Mouse (Mus musculus) kidney, adult 9 months (tissue): ENCODE data around the gene Prss21.
A peak's percentile ranks its signal among the peaks of the same experiment; 100 is the strongest.

Source experiments
- DNase-seq: peaks from one replicate; pipeline ENCODE4 v3.0.0; 2022

Prss21 gene

DNA sequence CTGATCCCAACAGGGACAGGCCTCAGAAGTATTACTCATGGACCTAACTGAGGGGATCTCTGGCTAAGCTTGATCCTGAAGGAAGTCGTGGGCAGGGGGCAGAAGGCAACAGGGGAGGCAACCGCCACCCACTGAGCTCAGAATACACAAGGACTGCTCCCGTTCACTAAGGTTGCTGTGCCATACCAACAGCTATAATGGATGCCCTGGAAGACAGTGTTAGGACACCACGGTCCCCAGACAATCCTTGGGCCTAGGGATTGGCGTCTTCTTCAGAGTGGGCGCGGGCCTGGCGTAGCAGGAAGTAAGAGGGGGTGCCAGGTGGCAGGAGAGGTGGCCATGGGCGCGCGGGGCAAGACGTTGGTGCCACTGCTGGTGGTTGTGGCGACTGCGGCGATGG is at the start of gene Prss21:
TSS of gene Prss21 (plus strand) at position 301 of the 400 bp plus-strand sequence.
- DNase-seq: no peak

DNA sequence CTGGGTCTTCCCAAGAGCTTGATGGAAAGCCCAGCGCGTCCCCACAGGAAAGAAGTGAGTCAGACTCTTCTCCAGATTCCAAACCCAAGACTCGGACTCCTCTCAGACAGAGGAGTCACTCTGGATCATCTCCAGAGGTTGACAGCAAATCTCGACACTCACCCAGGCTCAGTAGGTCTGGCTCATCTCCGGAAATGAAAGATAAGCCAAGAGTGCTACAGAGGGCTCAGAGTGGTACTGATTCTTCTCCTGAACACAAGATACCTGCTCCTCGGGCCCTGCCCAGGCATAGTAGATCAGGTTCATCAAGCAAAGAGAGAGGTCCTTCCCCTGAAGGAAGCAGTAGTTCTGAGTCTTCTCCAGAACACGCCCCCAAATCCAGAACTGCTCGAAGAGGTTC is 49.3 kb upstream of the Prss21 start:
- DNase-seq: no peak

DNA sequence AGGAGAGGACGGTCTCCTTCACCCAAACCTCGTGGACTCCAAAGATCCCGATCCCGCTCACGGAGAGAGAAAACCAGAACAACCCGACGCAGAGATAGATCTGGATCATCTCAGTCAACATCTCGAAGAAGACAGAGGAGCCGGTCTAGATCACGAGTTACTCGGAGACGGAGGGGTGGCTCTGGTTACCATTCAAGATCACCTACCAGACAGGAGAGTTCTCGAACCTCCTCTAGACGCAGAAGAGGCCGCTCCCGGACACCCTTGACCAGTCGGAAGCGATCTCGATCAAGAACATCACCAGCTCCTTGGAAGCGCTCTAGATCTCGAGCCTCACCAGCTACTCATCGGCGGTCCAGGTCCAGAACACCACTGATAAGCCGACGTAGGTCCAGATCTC is 48.6 kb upstream of the Prss21 start:
- DNase-seq: no peak

DNA sequence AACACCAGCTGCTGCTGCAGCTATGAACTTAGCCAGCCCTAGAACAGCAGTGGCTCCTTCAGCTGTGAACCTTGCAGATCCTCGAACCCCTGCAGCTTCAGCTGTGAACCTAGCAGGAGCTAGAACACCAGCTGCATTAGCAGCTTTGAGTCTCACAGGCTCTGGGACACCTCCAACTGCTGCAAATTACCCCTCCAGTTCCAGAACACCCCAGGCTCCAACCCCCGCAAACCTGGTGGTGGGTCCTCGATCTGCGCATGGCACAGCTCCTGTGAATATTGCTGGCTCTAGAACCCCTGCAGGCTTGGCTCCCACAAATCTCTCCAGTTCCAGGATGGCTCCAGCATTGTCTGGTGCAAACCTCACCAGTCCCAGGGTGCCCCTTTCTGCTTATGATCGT is 47.1 kb upstream of the Prss21 start:
- DNase-seq: no peak

DNA sequence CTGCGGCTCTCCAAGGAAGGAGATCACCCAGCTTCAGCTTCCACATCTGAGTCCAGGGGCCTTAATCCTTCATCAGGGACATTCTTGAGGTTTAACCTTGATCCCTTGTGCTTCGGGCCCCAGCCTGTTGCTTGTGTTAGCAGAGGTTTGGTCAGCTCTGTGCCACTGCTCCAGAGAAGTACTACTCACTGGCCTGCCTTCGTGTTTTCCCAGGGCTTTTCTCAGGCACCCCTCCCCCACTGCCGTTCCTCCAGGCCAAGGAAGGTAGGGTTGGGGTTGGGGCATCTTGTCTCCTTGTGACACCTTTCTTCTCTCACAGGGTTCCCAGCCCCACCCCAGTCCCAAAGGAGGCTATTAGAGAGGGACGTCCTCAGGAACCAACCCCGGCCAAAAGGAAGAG is 45.8 kb upstream of the Prss21 start:
- no peak for DNase-seq

DNA sequence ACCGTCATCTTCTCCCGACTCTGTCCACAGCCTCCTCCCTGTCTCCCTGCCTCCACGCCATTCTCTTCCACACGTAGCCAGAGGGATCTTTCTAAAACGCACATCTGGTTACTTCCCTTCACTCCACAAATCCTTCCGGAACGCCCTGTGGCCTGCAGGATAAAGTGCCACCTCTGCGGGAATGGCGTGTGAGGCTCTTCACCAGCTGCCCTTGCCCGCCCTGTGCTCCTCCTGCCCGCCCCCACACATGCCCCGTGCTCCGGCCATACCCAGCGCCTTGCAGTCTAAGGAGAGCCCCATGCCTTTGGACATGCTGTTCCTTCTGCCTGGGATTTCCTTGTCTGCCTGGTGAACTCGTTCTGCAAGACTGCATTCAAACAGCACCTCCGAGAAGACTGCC is 44.8 kb upstream of the Prss21 start:
- DNase-seq: no peak

DNA sequence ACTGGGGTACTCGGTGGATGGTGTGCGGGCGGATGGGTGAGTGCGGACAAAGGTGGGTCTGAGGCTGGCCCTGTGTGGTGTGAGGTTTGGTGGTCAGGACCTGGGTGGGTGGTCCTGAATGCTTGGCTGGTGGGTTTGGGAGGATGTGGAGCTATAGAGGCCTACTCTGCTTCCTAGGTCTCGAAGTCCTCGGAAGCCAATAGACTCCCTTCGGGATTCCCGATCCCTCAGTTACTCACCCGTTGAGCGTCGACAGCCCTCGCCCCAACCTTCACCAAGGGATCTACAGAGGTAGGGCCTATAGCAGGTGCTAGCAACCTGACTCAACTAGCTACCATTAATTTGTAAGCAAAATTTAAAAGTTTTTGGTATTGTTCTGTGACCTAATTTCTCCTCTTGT is 44.2 kb upstream of the Prss21 start:
- no peak for DNase-seq

DNA sequence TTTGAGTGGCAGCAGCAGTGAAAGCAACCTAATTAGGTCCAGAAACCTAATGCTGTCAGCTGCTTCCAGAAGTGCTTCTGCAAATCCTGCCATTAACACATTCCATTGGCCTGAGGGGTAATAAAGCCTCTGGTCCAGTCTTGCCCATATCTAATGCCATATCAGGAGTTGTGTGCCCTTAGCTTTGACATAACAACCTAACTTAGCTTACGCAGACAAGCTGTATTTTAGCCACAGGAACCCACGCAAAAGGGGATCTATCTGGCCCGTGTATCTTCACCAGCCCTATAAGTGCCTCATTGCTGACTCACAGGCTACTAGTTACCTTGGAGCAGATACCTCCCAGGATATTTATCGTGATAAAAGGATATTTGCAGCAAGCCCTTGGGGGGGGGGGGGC is 42.3 kb upstream of the Prss21 start:
- DNase-seq: no peak

DNA sequence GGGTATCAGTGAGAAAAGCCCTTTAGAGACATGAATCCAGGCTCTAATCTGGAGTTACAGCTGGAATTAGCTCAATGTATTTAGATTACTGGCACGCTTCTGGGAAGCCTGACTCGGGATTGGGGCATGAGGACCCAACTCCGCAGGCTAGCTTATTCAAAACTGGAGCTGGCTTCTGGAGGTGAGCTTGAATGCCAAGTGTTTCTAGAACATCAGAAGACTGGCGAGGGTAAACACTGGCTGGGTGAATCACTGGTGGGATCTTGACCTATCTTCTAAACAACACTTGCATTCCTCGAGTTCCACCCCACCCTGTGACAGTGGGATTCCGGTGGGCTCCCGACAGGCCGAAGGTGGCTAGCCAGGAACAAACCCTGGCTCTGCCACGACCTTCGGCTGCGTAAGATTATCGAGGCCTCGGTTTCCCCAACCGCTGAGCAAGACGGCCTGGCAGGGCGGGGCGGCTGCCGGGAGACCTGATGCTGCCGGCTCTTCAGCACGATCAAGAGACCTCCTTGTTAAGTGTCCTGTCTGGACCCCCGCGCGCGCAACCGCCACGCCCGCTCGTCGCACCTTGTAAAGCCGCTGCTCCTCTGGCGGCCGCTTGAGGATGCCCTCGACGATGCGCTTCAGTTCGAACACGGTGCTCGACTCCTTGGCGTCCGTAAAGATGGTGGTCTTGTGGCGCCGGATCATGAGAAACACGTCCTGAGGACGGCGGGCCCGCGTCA is 39.4 kb upstream of the Prss21 start:
- peak; percentile 65 for DNase-seq

DNA sequence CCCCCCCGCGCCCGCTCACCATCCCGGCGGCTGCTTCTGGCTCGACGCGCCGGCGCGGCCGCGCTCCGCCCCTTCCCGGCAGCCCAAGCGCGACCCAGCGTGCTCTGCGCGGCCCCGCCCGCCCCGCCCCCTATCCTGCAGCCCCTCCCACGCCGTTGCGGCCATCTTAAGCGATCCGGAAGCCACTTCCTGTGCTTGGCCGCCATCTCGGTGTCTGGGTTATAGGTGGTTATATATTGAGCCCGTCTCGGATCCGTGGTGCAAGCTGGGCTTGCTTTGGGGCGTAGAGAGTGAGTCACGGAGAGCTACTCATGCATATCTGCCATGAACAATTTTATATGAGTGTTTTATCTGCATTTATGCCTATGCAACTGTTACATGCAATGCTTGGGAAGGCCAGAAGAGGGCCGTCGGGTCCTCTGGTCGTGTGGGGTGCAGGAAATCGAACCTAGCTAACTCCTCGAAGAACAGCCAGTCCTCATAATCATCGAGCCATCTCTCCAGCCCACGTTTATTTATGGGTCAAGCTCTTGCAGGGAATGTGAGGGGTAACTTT is 38.7 kb upstream of the Prss21 start, which contains the start of gene Elob:
TSS of gene Elob (minus strand) at position 73 of the 556 bp plus-strand sequence.
- DNase-seq: peak; percentile 90

DNA sequence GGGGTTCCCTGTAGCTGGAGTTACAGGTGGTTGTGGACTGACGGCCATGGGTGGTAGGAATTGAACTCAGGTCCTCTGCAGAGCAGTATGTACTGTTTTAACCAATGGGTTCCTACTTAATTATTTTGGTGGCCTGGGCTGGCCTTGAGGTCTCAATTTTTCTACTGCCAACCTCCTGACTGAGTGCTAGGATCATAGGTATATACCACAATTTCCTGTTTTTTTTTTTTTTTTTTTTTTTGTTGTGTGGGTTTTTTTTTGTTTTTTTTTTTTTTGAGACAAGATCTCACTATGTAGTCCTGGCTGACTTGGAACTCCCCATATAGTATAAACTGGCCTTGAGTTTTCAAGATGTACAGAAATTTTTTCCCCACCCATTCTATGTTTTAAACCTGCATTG is 36.7 kb upstream of the Prss21 start:
- DNase-seq: no peak

DNA sequence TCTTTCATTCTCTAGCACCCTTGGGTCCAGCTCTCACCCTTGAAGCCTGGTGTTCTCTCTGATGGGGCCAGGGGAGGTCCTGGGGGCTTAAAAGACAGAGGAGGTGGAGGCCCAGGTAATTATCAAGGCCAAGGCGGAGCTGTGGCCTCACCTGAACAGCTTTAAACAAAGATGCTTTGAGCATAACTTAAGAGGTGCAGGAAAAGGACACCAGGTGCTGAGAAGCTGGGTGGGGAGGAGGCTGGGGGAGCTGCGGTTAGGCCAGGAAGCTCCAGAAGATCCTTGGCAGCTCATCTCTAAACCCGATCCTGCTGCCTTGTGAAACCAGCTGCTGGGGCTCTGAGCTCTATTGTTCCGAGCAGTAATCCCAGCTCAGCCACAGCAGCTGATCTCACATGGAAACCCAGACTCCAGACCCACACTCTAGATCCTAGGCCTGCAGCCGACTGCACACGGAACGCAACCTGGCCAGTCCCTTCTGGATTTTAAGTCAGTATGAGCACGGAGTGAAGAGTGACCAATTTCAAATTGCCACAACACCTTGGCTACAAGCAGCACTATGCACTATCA is 31.8 kb upstream of the Prss21 start, which contains the start of gene Prss33:
TSS of gene Prss33 (minus strand) at position 51 of the 570 bp plus-strand sequence.
- no peak for DNase-seq

DNA sequence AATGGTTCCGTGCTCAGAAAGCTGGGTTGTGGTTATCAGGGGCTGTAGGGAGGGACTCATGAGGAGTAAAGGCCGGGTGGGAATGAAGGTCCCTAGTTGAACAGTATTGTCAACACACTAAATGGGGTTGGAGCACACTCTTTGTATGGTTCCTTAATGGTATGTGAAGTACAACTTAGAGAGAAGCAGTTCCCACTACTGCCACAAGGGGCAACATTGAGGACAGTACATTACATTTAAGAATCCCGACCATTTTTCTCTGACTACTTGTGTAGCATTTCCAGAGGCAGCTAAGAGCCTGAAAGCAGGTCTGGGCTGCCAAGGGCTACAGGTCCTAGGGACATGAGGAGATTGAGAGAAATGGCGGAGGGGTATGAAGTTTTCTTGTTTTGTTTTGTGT is 26.7 kb upstream of the Prss21 start:
- DNase-seq: peak; percentile 75

DNA sequence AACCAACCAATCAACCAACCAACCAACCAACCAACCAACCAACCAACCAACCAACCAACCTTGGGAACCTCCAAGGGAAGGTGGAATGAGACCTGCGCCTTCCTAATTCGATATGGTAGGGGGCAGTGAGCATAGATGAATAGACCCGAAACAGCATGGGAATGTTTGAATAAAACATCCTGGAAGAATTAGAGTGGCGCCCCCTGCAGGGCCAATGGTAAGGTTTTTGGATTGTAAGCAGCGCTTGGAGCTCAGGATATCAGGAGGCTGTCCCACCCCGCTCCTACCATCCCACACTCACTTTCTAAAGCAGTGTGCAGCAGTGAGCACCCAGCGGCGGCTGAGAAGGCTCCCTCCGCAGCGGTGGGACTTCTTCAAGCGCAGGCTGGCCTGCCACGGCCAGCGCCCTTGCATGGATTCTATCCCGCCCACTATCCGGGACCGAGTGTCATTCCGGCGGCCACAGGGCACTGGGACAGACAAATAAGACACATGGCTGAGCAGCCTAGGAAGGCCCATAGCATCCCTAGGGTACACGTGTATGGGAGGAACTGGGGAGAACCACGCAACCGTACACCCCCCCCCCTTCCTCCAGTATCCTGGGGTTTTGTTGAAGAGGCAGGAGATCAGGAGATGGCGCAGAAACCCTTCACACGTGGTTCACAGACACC is 24.6 kb upstream of the Prss21 start:
- no peak for DNase-seq

DNA sequence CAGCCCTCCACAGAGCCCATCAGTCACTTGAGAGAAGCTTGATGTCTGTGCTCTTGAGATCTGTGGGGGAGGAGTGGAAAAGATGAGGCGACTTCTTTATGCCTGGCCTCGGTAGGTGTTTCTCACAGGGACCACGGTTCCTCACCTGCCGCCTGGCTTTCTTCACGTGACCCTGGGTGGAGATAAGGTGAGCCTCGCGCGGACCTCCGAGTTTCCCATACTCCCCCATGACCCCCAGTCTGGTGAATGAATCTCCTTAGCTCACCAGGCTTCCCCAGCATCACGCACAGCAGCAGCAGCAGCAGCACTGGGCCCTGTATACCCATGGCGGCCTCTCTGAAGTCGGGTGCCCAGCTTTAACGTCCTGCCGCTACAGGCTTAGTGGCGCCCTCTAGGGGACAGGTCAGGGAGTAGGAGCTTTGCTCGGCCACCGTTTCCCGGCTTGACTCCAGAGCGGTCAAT is 24.0 kb upstream of the Prss21 start, which contains the start of the genes Prss32 and Prss41:
TSS of gene Prss32 (plus strand) at position 44 of the 462 bp plus-strand sequence.
TSS of gene Prss41 (minus strand) at position 361 of the 462 bp plus-strand sequence.
- DNase-seq: peak; percentile 55

DNA sequence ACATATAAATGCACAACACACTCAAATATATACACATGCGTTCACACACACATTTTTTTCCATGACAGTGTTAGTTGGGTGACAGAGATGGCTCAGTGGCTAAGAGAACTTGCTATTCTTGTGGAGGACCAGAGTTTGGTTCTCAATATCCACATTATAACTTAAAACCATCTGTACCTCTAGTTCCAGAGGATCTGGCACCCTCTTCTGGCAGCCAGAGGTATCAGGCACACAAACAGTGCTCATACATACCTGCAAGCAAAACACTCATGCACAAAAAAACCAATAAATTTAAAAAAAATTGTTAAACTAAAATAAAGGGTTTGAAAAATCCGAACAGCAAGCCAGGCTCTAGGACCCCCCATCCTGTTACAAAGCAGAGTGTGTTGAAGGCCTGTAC is 17.8 kb upstream of the Prss21 start:
- no peak for DNase-seq

DNA sequence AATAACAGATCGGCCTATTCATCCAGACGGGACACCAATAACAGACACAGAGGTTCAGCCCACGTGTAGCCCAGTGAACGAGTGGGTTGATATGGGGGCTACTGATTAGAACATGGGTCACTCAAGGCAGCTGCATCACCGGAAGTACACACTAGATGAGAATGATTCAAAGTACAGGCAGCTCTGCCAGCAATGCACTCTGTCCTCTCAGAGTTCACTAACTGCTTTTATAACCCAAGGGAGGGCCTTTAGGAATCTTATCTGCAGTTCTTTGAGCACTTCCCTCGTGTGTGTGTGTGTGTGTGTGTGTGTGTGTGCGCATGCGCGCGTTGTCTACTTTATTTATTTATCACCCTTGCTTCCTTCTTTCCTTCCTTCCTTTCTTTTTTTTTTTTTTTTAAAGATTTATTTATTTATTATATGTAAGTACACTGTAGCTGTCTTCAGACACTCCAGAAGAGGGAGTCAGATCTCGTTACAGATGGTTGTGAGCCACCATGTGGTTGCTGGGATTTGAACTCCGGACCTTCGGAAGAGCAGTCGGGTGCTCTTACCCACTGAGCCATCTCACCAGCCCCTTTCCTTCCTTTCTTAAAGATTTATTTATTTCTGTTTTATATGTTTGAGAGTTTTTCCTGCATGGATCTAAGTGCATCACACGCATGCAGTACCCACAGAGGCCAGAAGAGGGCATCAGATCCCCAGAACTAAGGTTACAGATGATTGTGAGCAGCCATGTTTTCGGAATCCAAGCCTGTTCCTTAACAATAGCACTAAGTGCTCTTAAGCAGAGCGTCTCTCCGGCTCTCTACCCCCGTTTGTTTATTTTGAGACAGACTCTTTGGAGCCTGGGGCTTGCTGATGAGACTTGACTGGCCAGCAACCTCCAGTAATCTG is 16.8 kb upstream of the Prss21 start:
- DNase-seq: peak; percentile 74

DNA sequence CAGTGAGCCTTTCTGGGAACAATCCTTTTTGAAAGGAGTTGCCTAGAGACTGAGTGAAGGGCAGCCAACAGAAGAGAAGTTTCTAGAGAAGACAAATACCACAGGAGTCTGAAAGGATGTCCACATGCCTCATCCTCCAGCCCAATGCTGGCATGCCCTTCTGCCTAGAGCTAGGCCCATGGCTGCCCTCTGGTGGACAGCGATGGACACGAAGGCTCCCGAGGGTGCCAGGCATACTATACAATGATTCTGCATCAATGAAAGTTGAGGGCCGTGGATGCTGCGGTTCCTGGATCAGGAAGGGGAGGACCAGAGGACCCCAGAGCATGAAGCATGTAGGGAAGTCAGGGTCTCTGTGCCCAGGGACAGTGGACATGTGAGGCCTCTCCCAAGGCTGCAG is 14.6 kb upstream of the Prss21 start:
- peak; percentile 59 for DNase-seq

DNA sequence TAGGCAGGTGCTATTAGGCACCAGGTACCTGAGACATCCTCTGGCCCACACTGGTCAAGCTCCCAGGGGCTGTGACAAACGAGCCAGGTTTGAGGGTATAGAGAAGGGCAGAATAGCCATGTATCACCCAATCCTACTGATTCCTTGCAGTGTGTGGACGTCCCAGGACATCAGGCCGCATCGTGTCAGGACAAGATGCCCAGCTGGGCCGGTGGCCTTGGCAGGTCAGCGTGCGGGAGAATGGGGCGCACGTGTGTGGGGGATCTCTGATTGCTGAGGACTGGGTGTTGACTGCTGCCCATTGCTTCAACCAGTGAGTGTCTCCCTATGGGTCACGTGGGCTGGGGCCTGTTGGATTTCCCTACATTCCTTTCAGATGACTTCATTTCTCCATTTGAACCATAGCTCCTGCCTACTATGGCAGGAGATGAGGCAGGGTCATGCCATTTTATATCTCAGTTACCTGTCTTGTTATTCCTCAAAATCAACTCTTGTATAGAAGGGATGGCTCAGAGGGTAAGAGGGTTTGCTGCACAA is 13.6 kb upstream of the Prss21 start:
- DNase-seq: no peak

DNA sequence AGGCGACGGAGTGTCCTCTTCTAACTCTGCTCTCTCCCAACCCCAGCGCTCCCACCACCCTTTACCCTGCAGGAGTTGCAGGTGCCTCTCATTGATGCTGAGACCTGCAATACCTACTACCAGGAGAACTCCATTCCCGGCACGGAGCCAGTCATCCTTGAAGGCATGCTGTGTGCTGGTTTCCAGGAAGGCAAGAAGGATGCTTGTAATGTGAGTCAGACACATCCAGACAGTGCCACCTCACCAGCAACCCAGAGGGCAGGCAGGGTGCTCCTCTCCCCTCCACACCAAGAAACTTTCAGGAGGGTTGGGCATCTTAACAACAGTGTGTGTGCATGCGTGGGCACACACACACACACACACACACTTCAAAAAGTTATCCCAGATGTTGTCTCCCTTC is 10.7 kb upstream of the Prss21 start:
- no peak for DNase-seq

DNA sequence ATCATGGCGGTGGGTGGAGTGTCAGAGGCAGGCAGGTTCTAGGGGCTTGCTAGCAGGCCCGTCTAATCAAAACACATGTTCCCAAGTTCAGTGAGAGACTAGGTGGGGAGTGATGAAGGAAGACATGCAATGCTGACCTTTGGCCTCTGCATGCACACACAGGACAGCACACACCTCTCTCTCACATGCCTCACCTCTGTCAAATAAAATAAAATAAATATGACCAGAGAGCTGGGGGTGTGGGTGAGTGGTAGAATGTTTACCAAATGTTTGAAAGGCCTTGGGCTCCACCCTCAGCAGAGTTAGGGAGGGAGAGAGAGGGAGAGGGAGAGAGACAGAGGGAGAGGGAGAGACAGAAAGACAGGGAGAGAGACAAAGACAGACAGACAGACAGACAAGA is 9.9 kb upstream of the Prss21 start:
- DNase-seq: no peak

DNA sequence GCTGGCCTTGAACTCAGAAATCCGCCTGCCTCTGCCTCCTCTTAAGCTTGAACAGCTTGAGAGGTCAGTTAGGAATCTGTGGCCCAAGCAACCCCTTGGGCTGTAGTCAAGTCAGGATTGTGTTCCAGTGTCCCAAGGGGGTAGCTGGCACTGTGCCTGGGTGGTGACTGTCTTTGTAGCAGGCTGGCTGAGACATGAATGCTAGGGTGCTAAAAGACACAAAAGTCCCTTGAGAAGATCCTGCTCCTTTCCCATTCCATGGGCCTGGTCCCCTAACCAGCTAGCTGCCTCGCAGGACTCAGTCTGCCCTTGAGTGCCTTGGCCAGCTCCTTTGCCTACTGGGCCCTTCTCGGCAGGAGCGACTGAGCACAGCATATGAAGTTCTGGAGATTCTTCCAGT is 4.9 kb upstream of the Prss21 start:
- no peak for DNase-seq
